Mouse (Mus musculus) thymus, postnatal 0 days (tissue): ENCODE measurements around the gene Urb2. TPM values are rescaled to one million over a fixed set of nuclear protein-coding genes. Genes with fewer than 3 reads are reported as not detected.
"Not testable (repeated sequence)": the region's sequence is repeated elsewhere in the genome, so short reads cannot be mapped to it uniquely, and the experiment has no call there.

Source experiments
- DNase-seq: peaks from one replicate; pipeline ENCODE4 v3.0.0-alpha.2; 2015; ENCODE audit warnings: low spot score
- polyA plus RNA-seq: library from polyadenylated mRNA; unstranded; fragments of >200 nt; fragmentation: Nextera tagmentation; extraction: Ambion mirVana; gene quantifications from 2 replicates; pipeline ENCODE4 v1.2.1, GENCODE M21; 2015

Gene Urb2
- polyA plus RNA-seq, 1 experiment from 2014 or later = 4.0 TPM

DNA sequence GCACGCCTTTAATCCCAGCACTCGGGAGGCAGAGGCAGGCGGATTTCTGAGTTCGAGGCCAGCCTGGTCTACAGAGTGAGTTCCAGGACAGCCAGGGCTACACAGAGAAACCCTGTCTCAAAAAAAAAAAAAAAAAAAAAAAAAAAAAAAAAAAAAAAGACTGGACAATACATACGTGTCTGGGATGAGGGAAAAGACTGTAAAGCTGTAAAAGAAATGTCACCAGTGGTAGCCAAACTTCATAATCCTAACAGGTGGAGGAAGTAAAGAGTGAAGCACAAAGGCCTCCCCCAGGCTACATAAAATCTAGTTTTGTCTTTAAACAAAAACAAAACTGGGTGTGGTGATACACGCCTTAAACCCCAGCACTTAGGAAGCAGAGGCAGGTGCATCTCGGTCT lies 7.0 kb upstream of the Urb2 start:
- DNase-seq = not testable (repeated sequence)

DNA sequence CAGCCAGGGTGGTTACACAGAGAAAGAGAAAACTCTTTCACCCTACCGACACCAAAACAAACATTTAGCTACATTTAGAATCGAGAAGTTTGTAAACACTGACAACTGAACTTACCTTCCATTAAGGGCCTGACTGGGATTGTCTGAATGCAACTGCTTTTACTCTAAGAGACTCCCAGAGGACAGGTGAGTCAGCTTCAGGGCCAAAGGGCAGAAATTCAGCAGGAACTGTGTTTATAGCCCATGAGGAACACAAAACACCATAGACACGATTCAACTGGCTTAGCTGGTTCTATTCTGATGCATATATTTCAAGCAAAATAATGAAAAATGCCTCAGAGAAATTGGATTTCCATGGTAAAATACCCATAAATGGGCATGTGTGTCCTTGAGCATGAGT lies 6.6 kb upstream of the Urb2 start:
- DNase-seq = no peak

DNA sequence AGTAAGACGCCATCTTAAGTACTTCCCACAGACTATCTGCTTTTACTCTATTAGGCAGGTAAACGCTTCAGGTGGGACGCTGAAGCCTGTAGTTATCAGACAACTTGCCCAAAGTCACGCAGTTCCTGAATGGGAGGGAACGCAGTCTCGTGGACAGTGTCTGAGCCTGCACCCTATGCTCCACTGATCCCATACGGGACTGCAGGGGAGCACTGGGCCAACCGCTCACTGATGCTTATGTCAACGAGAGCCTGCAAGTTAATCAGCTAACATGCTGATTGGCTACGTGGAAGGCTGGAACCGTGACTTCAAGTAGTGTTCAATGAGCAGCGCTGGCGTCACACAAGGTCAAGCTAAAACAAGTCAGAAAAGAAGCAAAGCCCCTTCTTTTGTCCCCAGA lies 1.5 kb upstream of the Urb2 start:
- DNase-seq = peak; percentile 23

- peak; percentile 81 for DNase-seq
Observed at GRCm38 (mm10) chr8:124020439-124021236, 670 bp upstream of the Urb2 start.

DNA sequence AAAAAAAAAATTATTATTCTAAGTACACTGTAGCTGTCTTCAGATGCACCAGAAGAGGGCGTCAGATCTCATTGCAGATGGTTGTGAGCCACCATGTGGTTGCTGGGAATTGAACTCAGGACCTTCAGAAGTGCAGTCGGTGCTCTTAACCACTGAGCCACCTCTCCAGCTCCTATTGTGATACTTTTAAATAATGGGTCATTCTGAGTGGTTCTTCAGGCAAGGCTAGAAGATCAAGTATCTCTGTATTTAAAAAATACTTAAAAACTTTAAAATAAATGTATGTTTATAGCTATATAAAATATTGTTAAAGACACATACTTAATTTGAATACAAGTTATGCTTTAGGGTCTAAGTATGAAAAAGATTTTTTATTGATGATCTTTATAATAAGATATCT lies 5.0 kb downstream of the Urb2 start:
- DNase-seq = not testable (repeated sequence)

DNA sequence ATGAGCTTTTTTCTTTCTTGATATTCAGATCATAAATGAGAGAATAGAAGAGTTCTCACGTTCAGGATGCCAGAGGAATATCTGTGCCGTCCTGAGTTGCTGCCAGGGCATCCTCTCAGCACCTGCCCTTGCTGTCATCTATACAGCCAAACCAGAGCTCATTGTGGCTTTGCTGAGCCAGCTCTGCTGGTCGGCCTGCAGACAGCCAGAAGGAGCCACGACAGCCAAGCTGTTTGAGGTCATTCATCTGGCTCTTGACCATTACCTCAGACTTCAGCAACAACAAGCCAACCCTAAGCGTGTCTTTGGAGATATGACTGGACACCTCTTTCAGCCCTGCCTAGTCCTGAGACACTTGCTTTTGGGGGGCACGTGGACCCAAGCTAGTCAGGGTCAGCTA lies 6.5 kb downstream of the Urb2 start:
- no peak for DNase-seq

GRCm38 (mm10) chr8:124033400-124033799 lies 12.1 kb downstream of the Urb2 start:
- no peak for DNase-seq

DNA sequence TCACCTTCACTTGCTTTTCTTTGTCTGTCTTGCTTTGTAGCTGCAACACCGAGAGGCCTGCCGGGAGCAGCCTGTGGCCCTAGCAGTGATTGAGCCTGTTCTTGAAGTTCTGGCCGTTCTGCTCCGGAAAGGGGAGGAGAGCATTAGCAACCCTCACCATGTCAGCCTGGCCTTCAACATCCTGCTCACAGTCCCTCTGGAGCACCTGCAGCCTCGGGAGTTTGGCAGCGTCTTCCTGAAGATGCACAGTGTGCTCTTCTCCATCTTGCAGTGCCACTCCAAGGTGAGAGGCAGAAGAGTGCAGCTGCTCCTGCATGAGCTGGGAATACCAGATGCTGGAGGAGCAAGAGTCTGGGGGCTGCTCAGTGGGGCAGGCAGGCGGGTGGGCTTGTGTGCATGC lies 16.8 kb downstream of the Urb2 start:
- DNase-seq = no peak

DNA sequence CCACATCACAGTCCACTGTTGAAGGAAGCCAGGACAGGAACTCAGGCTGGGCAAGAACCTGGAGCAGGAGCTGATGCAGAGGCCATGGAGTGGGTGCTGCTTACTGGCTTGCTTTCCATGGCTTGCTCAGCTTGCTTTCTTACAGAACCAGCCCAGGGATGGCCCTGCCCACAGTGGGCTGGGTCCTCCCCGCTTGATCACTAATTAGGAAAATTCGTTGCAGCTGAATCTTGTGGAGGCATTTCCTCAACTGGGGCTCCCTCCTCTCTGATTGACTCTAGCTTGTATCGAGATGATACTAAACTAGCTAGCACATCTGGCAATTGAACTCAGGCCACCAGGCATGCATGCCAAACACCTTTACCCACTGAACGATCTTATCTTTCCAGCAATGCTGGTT lies 18.0 kb downstream of the Urb2 start:
- DNase-seq = no peak

DNA sequence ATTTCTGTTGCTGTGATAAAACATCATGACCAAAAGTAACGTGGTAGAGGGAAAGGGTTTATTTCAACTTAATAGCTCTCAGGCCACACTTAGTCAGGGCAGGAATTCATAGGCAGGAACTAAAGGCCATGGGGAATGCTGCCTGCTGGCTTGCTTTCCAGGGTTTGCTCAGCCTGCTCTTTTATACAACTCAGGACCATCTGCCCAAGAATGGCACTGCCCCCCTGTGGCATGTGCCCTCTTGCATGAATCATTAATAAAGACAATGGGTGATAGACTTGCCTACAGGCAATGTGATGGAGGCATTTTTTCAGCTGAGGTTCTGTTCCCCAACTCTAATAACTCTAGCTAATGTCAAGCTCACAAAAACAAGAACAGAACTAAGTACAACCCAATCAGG lies 20.9 kb downstream of the Urb2 start:
- no peak for DNase-seq

DNA sequence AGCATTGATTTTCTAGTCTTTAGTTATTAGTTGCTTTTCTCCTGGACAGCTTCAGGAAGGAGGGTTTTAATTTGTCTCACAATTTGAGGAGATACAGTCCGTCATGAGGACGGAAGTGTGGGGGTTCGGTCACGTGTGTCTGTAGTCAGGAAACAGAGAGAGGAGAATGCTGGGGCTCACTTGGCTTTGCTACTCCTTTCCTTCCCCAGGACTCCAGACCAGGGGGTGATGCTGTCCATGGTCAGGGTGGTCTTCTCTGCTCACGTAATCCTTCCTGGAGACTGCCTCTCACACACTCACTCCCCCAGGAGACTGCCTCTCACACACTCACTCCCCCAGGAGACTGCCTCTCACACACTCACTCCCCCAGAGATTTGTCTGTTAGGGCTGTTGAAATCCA lies 23.1 kb downstream of the Urb2 start:
- DNase-seq = no peak

DNA sequence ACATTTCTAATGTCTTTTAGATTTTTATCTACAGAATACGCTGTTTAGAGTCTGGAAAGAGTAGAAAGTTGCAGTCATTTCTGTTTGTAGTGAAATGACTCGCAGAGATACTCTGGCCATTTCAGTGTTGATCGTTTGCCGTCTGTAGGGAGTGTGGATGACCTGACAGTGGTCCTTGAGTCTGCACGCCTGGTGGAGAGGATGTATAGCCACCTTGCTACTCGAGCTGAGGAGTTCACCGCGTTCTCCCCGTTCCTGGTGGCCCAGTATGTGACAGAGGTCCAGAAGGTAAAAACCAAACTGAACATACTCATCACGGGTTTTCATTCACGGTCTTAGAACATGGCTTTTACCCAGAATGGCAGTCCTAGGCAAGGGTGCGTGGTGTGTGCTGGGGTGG lies 23.6 kb downstream of the Urb2 start:
- no peak for DNase-seq

DNA sequence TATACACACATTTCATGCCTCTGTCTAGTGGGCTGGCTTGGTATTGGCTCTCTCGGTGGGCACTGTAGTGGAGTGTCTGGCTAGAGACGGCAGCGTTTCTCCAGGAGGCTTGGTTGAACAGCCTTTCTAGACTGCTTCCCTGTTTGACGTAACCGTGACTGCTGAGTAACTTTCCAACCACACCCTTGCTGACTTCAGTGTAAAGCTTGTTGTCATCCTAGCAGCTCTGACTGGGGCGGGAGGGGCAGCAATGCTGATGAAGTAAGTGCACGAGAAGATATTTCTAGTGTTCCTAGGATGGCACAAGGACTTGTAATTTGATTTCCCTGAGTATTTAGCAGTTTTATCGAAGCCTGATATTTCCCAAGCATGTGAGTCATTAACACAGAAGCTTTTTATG lies 24.5 kb downstream of the Urb2 start:
- no peak for DNase-seq

DNA sequence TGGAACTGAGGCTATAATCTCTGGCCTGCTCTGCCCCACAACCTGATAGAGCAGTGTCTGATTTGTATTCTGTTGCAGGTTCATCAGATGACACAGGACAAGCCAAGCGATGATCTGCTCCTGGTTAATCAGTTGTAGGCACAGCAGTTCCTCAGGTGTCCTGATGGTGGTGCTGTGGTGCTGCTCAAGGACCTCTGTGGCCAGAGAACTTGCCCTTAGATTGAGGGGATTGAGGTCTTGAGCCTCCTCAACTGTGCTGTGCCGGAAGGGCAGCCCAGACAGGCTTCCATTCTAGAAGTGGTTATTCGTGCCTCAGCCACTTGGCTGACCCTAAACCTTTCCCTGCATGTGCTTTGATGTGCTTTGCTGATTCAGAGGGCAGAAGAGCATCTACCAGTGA lies 30.8 kb downstream of the Urb2 start:
- peak; percentile 67 for DNase-seq

GRCm38 (mm10) chr8:124052568-124052967 lies 31.3 kb downstream of the Urb2 start:
- DNase-seq = no peak

DNA sequence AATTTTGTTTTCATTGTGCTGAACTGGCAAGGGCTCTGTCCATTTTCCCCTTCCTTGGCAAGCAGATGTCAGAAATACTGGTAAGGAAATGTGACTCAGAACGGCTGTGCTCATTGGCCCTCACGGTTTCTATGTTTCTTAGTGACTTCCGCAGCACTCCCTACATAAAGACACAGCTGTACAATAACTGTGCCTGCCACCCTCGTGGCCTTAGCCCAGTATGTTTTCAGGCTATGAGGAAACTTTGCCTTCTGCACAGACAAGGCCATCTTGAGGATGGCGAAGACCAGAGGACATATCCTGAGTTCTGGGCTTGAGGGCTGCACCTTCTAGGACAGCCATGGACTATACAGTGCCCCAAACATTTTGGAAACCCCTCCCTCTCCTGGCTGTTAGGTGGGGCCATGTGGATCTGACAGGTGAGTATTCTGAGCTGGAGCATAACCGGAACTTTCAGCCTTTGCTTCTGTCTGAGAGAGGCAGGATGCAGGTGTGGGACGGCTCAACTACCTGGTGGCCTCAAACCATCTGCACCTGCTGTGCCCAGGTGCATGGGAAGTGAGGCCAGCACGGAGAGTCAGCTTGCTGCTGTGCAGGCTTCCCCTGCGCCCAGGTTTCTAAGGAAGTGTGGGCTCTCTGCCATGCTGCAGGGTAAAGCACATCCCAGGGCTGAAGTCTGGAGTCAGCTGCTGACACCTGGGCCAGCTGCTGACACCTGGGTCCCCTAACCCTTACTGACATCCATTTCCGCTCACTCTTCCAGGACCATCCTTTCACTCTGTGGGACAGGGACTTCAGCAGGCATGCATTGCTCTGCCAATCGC lies 35.7 kb downstream of the Urb2 start:
- peak; percentile 66 for DNase-seq

- peak; percentile 66 for DNase-seq
Observed at GRCm38 (mm10) chr8:124066325-124067058, 45.2 kb downstream of the Urb2 start.

DNA sequence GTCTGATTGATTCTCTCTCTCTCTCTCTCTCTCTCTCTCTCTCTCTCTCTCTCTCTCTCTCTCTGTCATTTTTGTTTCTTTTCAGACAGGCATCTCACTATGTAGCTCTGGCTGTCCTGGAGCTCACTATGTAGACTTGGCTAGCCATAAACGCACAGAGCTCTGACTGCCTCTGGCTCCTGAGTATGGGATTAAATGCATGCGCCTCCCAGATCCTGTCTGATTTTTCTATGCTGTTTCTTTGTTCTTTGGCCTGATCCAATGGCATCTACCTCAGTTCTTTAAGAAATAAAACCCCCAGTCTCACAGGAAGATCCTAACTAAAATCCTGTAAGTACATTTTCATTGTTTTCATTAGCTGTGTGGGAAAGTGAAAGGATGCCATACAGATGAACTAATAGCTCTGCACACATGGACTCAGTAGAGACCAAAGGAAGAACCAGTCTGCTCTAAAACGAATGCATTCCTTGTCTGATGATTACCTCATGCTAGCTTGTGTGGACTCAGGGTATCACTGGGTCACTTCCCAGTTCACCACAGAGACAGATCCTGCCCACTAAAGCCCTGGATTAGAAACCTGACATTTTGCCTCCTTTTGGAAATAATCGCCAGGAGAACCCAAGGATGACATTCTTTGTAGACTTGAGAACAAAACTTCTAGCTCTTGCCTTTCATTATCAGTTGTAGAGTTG lies 45.9 kb downstream of the Urb2 start:
- DNase-seq = no peak

GRCm38 (mm10) chr8:124070363-124071324 lies 49.3 kb downstream of the Urb2 start:
- no peak for DNase-seq

DNA sequence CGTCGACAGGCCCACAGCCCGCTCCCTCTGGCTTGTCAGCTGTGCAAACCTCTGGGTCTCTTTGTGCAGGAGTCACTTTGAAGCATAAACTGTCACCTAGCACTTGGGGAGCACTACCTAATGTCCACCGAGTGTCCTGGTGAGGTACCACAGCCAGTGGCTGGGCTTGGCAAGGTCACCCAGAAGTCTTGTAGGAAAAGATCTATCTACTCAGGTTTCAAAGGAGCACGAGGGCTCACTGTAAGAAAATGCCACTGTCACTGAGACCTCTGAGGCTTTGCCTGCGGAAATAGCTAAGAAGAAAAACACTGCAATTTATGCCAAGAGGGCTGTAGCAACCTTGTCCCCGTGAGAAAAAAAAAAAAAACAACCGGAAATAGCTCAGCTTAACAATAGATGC lies 54.7 kb downstream of the Urb2 start:
- DNase-seq = no peak
